Mouse (Mus musculus) cerebellum, adult 11 months (tissue): ENCODE results near the gene Mapk11.

ENCODE experiments used
- DNase-seq: peaks from one replicate; pipeline ENCODE4 v3.0.0; 2022

Gene Mapk11

DNA sequence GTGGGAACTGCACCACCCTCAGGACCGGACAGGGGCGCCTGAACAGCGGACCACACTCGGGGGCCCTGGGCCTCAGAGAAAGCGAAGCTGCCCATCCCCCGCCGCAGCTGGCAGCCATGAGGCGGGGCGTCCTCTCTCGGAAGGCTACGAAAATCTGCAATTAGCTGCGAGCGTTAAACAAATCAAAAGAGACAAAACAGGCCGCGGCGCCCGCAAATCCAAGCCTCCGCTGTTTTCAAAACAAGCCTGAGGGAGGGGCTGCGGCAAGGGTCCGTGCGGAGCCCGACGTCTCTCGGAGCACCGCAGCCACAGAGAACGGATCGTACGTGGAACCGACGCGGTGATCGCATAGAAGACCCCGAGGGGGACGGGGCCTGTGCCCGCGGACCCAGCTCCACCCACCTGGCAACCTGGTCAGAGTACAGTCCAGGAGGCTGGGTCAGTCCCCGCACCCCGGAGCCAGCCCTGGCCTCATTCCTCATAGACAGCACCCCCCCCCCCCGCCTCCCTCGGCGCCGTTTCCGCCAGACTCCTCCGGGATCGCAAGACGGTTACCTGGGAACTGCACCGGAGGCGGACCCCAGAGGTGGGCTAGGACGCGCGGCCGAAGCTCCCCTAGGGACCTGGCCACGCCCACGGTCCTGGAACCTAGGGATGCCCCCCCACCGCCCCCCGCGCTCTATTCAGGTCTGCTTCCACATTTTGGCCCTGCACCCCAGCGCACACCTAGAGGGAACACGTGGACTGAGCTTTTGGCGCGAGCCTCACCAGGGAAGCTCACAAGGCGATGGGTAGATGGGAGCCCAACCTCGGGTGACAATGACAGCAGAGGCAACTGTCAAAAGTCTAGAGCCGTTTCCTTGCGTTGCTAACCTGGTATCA, 23.8 kb upstream of the Mapk11 start:
- peak; percentile 64 for DNase-seq

DNA sequence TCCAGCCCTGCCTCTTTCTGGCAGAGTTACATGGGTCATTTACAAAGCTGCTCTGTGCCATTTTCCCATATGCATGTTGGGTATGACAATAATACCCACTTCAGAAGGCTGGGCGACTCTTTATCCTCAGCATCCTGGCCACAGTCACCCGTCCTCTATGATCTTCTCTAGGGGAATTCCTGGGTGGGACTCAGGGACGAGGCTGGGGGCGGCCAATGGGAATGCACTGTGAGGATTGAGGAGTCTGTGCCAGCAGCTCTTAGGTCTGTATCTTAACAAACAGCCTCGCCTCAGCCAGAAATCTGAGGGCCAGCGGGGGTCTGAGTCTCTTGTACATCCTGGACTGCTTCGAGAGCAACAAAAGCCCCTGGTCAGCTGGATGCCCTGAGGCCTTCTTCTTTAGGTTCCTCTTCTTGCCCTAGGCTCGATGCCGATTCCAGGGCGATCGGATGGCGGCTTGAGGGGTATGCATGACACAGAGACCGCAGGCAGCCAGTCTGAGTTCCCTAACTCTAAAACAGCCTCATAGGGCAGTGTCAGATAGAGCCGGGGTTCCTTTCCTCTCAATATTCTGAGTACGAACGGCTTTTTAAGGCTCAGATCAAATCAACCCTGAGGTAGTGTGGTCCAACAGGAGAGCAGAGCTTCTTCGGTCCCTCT, 23.0 kb upstream of the Mapk11 start:
- no peak for DNase-seq

DNA sequence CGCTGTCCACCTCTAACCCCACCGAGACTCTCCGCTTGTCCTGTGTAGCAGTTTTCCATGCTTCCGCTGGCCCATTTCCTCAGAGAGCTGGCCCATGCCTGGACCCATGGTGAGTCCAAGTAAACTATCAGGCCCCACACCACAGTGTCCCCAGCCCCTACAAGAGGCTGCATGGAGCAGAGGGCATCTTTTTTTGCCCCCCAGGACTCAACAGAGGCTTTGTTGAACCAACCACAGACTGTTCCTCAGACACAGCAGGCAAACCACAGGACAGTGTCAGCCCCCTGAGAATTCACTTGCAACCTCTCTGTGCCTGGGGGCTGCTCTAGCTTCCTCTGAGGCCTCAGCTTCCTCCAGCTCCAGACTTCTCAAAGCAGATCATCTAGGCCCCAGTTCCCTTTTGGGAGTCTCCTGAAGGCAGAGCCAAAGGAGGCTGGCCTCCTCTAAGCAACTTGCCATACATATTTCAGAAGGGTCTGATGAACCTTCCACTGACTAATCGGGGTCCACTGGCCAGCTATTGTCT, 22.2 kb upstream of the Mapk11 start:
- no peak for DNase-seq

DNA sequence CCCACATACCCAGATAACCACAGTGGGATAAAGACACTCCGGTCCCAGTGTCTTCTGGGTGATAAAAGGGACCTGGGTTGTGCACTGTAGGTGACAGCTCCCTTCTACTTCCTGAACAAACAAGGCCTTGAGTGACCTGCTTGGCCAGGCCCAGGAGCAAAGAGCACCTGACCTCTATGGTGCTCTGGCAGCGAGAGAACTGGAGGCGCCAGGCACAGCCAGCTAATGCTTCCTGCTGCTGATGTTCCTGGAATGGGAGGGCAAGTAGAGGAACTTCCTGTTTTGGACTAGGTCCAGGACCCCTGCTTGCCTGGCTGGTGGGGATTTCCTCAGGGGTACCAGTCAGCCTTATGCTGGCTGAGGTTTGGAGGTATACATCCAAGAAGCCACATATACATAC, 20.7 kb upstream of the Mapk11 start:
- DNase-seq, result peak; percentile 51

DNA sequence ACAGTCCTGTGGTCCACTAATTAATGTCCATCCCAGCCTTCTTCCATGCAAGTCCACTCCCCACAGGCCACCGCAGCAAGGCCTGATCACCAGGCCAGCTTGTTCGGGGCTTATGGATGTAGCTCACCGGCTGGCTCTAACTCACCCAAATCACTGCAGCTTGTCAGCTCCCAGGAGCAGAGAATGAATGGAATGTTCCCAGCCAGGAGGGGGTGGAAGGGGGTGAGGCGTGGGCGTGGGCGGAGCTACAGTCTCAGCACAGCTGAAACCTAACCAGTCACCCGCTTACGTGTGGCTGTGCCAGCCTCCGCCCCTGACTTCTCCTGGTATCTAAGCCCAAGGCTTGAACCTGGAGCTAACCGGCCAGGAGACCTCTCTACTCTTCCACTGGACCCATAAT, 20.0 kb upstream of the Mapk11 start:
- DNase-seq, result peak; percentile 80

DNA sequence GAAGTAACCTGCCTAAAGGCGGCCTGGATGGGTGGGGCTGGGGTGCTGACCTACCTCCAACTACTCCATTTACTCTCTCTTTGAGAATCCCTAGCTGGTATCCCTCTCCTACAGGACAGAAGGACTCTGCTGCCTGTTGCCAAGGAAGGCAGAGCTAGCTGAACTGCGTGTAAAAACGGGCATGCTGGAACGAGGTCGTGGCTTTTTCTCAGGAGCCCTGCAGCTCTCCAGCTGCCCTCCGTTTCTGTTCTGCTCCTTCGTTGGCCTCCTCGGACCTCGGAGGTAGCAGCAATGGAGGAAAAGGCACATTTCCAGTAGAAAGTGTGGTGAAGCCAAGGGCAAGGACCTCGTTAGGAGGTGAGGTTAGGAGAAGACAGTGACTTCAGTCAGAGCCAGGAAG, 19.5 kb upstream of the Mapk11 start:
- no peak for DNase-seq

DNA sequence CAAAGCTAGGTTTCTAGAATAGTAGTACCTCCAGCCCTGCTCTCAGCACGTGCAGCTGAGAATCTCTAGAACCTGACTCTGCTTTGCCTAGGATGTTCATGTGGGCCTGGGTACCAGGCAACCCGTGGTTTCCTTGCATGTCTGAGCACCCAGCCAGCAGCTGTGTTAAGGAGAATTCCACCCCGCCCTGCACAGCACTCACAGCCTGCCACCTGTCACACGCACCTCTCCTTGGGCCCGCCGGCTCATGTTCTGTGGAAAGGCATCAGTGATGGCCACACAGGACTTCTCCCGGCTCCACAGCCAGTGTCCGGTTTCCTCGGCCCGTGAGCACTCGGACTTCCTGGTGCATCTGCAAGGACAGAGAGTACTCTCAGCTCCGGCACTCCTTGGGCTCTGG, 16.1 kb upstream of the Mapk11 start:
- no peak for DNase-seq

DNA sequence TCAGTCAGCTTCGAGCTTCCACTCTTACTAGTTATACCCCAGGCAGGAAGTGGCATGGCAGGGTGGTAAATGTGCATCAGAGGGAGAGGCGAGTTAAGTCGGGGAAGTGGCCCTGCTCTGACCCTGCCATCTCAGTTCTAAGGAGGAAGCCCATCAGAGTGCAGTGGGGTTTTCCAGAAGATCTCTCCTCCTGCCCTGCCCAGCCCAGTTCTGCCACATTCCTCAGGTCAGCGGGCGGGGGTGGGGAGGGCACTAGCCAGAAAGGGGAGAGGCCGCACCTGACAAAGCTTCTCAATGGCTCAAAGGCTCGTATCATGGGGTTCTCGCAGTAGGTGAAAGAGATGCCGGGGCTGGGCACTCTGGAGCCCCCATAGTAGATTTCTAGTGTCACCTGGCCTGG, 12.0 kb upstream of the Mapk11 start:
- no peak for DNase-seq

DNA sequence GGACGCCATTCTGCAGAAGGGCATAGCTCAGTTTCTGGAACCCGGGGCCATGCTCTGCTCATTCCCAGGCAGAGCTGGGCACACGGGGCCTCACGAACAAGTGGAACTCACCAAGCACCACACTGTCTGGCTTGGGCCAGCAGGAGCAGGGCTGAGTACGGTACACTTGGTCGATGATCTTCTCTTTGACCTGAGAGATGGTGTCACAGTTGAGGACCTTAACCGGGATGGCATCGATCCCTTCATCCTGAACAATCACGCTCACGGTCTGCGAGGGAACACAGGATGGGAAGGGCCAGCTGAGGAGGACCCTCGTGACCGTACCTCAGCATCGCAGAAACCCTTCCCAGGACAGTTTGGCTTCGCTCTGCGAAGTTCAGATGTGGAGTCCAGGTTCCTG, 9.1 kb upstream of the Mapk11 start:
- DNase-seq, result no peak

DNA sequence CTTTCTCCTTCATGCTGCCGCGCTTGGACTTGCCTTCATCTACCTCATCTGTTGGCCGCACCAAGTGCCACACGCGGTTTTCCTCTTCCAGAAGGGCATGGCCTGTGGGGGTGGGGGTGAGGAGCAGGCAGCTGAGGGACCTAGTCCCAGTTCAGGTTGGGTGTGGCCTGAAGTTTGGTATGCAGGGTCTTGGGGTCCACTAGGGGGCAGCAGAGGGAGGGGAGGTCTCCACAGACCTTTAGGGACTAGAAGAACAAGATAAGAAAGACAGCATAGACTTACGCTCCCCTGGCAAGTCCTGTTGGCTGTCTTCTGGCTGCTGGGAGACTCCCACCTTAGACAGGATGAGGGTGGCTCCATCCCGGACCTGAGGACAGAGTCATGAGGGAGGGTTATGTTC, 8.5 kb upstream of the Mapk11 start:
- DNase-seq, result peak; percentile 68

DNA sequence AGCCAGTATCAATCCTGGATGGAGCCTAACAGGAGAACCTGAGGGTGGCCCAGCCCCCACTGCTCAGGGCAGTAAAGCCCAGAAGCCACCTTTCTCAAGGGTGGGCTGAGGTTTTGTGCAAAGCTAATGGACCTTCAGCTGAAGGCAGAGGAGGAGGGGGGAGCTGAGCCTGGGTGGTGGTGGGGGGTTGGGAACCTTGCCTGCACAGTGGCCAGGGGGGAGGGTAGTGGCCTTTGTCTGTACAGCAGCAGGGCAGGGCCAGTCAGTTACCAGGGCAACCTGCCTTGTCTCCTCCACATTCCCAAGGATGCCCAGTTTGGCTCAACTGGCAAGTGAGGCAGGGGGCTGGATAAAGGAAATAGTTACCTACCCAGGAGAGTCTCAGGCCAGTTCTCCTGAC, 2.9 kb upstream of the Mapk11 start:
- no peak for DNase-seq

DNA sequence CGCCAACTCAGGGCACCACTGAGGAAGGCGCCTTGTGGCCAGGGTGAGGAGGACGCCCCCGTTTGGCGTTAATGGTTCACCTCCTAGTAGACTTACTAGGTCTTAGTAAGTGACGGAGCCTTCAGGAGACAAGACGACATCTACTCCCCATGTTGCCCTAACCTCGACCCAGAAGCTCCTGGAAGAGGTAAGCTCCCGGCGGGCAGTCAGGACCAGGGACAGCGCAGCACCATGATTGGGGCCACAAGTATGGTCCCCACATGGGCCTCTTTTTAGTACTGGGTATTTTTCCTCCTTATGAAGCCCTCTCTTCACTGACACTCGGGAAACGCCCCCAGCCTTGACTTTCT, 588 bp upstream of the Mapk11 start:
- no peak for DNase-seq

DNA sequence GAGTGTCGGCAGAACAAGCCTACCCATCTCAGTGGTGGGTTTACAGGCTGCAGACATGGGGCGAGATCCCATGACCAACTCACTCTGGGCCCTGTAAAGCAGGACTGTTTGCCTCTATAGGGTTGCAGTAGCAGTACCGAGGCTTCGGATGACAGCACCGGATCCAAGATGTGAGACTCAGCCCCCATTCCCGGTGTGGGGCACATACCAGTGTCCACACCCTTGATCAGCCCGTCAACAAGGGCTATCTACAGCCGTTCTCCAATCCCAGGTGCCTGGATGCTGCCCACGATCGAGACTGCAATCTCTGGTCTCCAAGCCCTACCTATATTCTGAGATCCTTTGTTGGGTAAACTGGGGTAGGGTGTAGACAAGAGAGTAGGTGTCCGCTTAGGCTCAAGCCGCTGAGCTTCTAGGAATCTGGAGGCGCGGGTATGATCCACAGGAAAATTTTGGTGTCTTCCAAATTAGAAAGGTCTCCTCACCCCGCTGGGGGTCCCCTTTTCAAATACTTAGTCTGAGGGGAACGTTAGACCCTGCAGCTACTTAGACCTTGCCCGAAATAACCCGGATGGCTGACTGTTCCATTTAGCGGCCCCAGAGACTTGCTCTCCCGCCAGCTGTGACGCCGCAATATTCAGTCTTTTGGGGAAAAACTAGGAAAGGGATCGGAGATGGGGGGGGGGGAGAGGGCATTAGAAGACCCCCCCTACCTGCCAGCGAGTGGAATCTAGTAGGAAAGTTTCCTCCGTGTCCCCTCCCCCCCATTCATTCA, 745 bp downstream of the Mapk11 start:
- no peak for DNase-seq

DNA sequence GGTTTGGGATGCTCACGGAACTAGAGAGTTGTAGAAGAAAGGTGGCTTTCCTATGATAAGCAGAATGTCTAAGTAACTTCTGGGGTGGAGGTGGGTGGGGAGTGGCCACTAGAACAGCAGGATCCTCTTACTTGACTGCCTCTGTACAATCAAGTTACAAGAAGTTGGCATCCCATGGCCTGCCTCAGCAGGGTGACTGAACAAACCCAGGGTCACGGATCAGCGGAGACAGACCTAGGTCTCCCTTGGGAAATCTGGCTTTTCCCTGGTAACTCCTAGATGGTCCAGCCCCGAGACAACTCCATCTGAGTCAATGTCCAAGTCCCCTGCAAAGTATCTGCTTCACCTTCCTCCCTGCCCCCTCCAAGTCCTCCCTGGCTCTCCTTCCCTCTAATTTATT, 1.5 kb downstream of the Mapk11 start:
- DNase-seq, result no peak

DNA sequence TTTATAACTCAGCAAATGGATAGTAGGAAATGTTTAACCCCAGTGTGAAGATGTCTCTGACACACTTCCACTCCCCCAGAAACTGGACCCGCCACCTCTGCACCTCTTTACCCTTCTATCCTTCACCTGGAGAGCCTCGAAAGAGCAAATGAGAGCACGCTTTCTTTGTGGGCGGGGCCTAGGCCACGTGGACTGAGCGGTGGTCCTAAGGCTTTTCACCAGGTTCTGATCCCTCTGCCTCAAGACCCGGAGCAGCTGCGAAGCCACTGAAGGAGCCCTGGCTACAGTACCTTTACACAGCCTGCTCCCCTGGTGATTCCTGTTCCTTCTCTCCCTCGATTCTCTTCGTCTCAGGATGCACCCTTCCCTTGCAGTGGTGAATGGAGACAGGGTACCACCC, 2.0 kb downstream of the Mapk11 start:
- no peak for DNase-seq

DNA sequence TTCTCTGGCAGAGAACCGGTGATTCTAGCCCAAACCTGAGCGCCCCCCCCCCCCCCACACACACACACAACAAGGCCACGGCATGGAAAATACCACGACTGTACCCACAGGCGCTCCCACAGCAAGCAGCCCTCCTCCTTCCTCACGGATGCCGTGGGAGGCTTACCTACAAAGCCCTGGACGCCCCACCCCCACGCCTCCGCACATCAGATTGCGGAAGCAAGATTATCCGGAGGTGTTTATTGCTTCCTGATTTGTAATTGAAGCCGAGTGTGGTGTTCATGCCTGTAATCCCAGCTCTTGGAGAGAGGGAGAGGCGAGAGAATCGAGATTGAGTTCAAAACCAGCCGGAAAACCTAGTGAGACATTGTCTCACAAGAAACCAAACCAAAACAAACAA, 2.4 kb downstream of the Mapk11 start:
- no peak for DNase-seq

DNA sequence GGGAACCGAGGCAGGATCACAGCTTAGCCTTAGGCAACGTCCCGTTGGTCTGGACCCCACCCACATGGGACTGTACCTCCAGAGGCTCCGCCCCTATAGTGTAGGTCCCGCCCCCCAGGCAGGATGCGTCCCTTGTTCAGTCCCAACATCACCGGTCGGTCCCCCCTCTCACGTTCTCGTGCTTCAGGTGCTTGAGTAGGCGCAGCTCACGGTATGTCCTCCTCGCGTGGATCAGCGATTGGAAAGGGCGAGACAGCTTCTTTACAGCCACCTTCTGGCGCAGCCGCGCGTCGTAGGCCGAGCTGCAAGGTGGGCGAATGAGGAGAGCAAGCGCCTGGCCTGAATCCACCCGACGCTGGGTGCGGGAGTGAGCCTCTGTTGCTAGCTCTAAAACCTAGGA, 2.9 kb downstream of the Mapk11 start:
- DNase-seq, result peak; percentile 82

DNA sequence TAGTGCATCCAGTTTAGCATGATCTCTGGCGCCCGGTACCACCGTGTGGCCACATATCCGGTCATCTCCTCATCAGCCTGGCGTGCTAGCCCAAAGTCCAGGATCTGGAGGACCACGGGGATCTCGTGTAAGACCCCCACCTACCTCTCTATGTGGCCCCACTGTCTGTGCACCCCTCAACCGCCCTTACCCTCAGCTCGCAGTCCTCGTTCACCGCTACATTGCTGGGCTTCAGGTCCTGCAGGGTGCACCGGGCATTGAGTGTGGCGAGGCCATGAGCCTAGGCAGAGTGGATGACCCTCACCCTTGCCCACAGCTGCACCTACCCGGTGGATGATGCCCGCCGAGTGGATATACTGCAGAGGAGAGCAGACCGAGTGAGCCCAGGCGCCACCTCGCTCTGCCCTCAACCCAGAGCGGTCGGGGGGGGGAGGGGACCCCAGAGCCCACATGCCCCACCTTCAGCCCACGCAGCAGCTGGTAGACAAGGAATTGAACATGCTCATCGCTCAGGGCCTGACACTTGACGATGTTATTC, 3.5 kb downstream of the Mapk11 start:
- DNase-seq, result no peak

DNA sequence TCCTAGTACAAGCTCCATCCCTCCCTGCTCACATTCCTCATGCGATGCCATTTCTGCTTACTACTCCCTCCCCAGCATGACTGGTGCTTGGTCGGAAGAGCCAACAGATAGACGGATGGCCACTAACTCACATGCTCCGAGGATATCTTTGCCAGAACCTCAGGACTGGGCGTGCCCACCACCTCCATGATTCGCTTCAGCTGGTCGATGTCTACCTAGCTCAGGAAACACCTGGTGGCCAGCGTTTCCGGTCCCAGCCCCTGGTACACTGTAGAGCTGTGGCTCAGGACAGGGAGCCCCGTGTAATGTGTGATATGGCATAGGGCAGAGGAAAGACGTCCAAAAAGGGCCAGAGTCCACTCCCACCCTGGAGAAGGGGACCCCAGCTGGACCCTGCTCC, 4.5 kb downstream of the Mapk11 start:
- no peak for DNase-seq

DNA sequence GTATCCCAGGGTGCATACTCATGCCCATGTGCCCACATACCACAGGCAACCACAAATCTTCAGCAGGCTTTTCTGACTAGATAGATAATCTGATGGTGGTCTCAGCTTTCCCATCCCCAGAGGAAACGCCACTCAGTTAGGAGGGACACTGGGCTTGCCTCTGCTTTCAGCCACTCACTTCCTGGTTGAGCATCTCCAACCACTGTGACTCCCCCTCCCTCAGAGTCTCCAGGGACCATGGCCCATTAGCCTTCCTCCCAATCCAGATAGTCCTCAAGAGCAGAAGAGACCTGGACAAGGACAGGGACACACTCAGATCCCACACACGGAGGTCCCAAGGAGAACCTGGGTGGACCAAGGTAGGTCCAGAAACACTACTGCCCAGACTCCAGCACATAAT, 6.3 kb downstream of the Mapk11 start:
- no peak for DNase-seq

DNA sequence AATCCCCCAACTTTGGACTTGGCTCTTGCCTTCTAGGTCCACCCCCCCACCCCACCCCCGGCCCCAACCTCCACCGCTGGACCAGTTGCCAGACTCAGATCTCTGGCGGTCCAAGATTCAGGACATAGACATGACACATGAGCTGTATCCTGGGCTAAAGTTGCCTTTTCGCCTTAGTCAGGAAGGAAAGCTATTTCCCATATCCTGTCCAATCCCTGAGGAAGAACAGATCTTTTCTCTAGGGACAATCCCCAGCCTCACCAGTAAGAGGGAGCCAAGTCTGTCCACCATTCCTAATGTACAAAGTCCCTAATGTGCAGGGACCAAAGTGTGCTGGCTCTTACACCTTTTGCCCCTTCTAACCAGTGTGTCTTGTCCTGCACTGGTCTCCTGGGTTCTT, 7.5 kb downstream of the Mapk11 start:
- no peak for DNase-seq

DNA sequence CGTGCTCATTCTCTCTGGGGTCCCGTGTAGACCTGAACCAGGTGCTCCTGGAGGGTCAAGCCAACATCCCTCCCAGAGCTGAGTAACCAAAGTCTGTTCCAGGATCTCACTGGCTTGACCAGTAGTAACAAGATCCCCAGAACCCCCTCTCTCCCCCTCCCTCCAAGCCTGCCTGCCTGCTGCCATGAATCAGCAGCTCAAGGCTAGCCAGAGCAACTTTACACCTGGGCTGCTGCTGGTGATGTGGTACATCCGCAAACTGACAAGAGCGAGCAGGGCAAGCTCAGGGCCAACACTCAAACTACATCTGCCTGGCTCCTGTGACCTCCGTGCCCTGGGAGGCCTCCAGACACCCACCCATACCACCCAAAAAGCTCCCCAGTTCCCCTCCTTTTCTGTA, 8.0 kb downstream of the Mapk11 start:
- DNase-seq, result no peak

DNA sequence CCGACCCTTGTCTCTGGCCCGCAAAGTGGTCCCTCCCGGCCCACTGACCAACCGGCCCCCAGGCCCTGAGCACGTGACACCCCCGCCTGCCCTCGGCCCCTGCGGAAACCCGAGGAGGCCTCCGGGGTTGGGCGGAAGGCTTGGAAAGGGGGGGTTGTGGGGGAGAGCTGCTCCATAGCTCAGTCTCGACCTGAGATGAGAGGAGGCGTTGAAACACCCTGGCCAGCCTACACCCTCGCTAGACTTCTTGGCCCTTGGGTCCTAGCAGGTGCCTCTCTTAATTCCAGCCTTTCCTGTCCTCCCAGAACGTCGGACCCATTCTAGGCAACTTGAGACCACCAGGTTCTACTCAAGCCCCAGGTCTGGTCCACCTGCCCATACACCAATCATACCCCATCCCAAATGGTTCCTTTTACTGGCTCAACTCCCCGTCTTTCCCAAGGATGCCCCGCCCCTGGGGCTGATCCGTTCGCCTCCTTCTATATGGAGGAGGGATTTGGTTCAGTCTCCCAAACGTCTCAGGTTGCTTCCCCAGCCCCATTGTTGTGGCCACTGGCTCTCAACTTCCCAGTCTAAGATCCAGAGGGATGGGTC, 8.7 kb downstream of the Mapk11 start, which contains the start of gene Mapk12:
Gene Mapk12, minus strand, starts transcription at position 45 of the 594 bp plus-strand sequence.
- peak; percentile 70 for DNase-seq
